Mouse (Mus musculus) small intestine, adult 2 months (tissue): ENCODE data around the gene Comtd1.

Source experiments
- CTCF ChIP-seq: fragments of 200-500 bp; IDR thresholded peaks from 2 replicates; pipeline ENCODE4 v1.5.1; 2012; ENCODE audit warnings: low read depth, mild to moderate bottlenecking, control low read depth, inconsistent platforms, low read length, moderate library complexity, mixed read lengths; ENCODE audit not compliant: insufficient replicate concordance, insufficient read length; ENCODE audit errors: extremely low read depth
- POLR2A ChIP-seq: fragments of 200-500 bp; IDR thresholded peaks from 2 replicates; pipeline ENCODE4 v1.6.1; 2012; ENCODE audit warnings: low read depth, mild to moderate bottlenecking, control low read depth, inconsistent platforms, low read length, moderate library complexity

DNA sequence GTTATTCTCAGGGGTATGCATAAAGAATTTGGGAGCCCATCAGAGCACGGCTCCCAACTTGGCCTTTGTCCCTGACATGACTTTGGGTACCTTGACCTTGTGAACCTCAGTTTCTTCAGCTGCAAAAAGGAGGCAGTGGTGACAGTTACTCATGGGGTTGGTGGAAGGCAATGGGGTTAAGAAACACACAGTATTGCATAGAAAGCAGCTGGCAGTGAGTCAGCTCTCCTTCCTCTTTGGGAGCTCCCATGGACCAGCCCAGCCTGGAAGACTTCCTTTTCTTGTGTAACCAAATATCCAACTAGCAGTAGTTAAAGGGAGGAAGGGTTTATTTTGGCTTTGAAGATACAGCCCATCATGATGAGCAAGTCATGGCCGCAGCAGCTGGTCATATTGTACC is 41.7 kb upstream of the Comtd1 start:
- TF ChIP-seq CTCF (no peak), POLR2A (no peak)
